ENCODE assay signal across 10 mouse cellular contexts in genomic region chr5:150137772-150138451, GRCm38 (mm10). TPM values are rescaled to one million over a fixed set of nuclear protein-coding genes. Genes with fewer than 3 reads are reported as not detected.
DNase-seq lines count a peak whose midpoint lies in the region; ATAC-seq and TF ChIP-seq lines count a peak whose summit lies in the region.
"Had no signal": no experiment of that assay in that cellular context is flagged by ENCODE, and none has a peak within 500 bp of the region (broad histone marks: within the 10 kb centered on the region; RNA-seq: fewer than 3 reads in every experiment).

No protein-coding gene starts in this region.

- no peaks in the 10 kb centered on the region for H3K79me2 ChIP-seq in MEL (ENCODE audit: control insufficient read depth, insufficient read depth, low read length, poor library complexity)

- TF ChIP-seq CTCF in lung, embryonic 14.5 days (IDR thresholded peaks at IDR 0.05; ENCODE audit: low read depth), result peak; percentile 35; the same call in 1 of the 2 replicates
- TF ChIP-seq CTCF in MEL (IDR thresholded peaks at IDR 0.05 in 2 of 3, conservative IDR thresholded peaks at IDR 0.05 in 1 of 3; ENCODE audit: control insufficient read depth in 1 of 3, insufficient read depth in 1 of 3, low read depth in 2 of 3, low read length in 3 of 3, poor library complexity in 1 of 3, severe bottlenecking in 1 of 3), result peak; percentile 53 to 69 (median 56)
- peak; percentile 51 for TF ChIP-seq CTCF in liver, postnatal 0 days (IDR thresholded peaks at IDR 0.05; ENCODE audit: low read depth)

- H3K9me3 ChIP-seq in lung, embryonic 14.5 days (ENCODE audit: low read depth, low read length), result no peaks in the 10 kb centered on the region
- H3K9me3 ChIP-seq in MEL (replicated peaks; ENCODE audit: insufficient read depth, low read length), result no peaks in the 10 kb centered on the region
- no peaks in the 10 kb centered on the region for H3K9me3 ChIP-seq in liver, postnatal 0 days (ENCODE audit: low read length)
- H3K9me3 ChIP-seq: heart, embryonic 13.5 days; limb, embryonic 15.5 days had no signal

- no peak overlapping the region for H3K27ac ChIP-seq in lung, embryonic 14.5 days (ENCODE audit: low read depth)
- no peak overlapping the region for H3K27ac ChIP-seq in MEL (ENCODE audit: control insufficient read depth, low read depth, low read length)
- no peak overlapping the region for H3K27ac ChIP-seq in liver, postnatal 0 days (ENCODE audit: low read depth)
- H3K27ac ChIP-seq: heart, embryonic 13.5 days; limb, embryonic 15.5 days had no signal

- ATAC-seq in lung, embryonic 14.5 days (ENCODE audit: insufficient read depth), result no peak
- ATAC-seq in liver, postnatal 0 days, result no peak

- no peak overlapping the region for H3K4me2 ChIP-seq in lung, embryonic 14.5 days
- no peak overlapping the region for H3K4me2 ChIP-seq in liver, postnatal 0 days (ENCODE audit: low read depth, low read length)
- H3K4me2 ChIP-seq: heart, embryonic 13.5 days; limb, embryonic 15.5 days had no signal

- H3K9ac ChIP-seq in lung, embryonic 14.5 days, result no peak overlapping the region
- no peak overlapping the region for H3K9ac ChIP-seq in MEL (ENCODE audit: control insufficient read depth, low read depth, low read length, poor library complexity, severe bottlenecking)
- no peak overlapping the region for H3K9ac ChIP-seq in liver, postnatal 0 days (replicated peaks)
- H3K9ac ChIP-seq: heart, embryonic 13.5 days; limb, embryonic 15.5 days had no signal

- peak; percentile 40 for DNase-seq in embryo, embryonic 10.5 days (ENCODE audit: low spot score)
- no peak for DNase-seq in embryo, embryonic 11 days
- DNase-seq in lung, embryonic 14.5 days, result peak; percentile 29
- DNase-seq in lung, postnatal 10 days, result no peak
- peak; percentile 65 for DNase-seq in MEL (ENCODE audit: low read depth, low spot score)
- peak; percentile 47 for DNase-seq in liver, postnatal 0 days
- DNase-seq in cerebellum, postnatal 36 days, result no peak
- no peak for DNase-seq in heart, postnatal 14 days

- WGBS in lung, embryonic 14.5 days, result 85% methylated on average over 9 of the region's 9 CpGs
- 75% methylated on average over 9 of the region's 9 CpGs for WGBS in liver, postnatal 0 days (ENCODE audit: insufficient replicate concordance)

- no peak overlapping the region for H3K4me3 ChIP-seq in lung, embryonic 14.5 days (ENCODE audit: low read depth, low read length)
- no peak overlapping the region for H3K4me3 ChIP-seq in MEL (ENCODE audit: control insufficient read depth in 1 of 2, insufficient read depth in 1 of 2, low read depth in 2 of 2, low read length in 2 of 2)
- no peak overlapping the region for H3K4me3 ChIP-seq in liver, postnatal 0 days (ENCODE audit: low read depth, low read length)
- H3K4me3 ChIP-seq: heart, embryonic 13.5 days; limb, embryonic 15.5 days had no signal

- no peaks in the 10 kb centered on the region for H3K36me3 ChIP-seq in lung, embryonic 14.5 days (ENCODE audit: insufficient read depth)
- H3K36me3 ChIP-seq in MEL (ENCODE audit: control insufficient read depth in 1 of 2, insufficient read depth in 2 of 2, low read length in 2 of 2), result peaks cover 0 to 19% of the 10 kb centered on the region in 2 experiments; a peak in 2 of 4 replicates
- no peaks in the 10 kb centered on the region for H3K36me3 ChIP-seq in liver, postnatal 0 days (replicated peaks; ENCODE audit: insufficient read depth, low read length)
- H3K36me3 ChIP-seq: heart, embryonic 13.5 days; limb, embryonic 15.5 days had no signal

- intact Hi-C loops in heart, postnatal 14 days (cut with DNase I), result no loop called here

- TF ChIP-seq EP300 in MEL (IDR thresholded peaks at IDR 0.05; ENCODE audit: low read depth in 1 of 2, low read length in 2 of 2), result no peak
- TF ChIP-seq EP300 in liver, postnatal 0 days (IDR thresholded peaks at IDR 0.05; ENCODE audit: low read depth), result no peak

- TF ChIP-seq RAD21 in MEL (IDR thresholded peaks at IDR 0.05; ENCODE audit: low read depth, low read length), result no peak

- no peaks in the 10 kb centered on the region for H3K4me1 ChIP-seq in lung, embryonic 14.5 days (ENCODE audit: insufficient read depth)
- peaks cover 0 to 25% of the 10 kb centered on the region in 2 experiments; a peak in 3 of 4 replicates for H3K4me1 ChIP-seq in MEL (ENCODE audit: control insufficient read depth in 1 of 2, insufficient read depth in 2 of 2, low read length in 2 of 2)
- peaks cover 8% of the 10 kb centered on the region; the same call in 1 of the 2 replicates for H3K4me1 ChIP-seq in liver, postnatal 0 days (ENCODE audit: insufficient read depth)
- H3K4me1 ChIP-seq: heart, embryonic 13.5 days; limb, embryonic 15.5 days had no signal

- TF ChIP-seq POLR2A in MEL (IDR thresholded peaks at IDR 0.05; ENCODE audit: control insufficient read depth in 1 of 2, insufficient read depth in 1 of 2, low read depth in 1 of 2, low read length in 2 of 2, poor library complexity in 1 of 2), result no peak

- H3K27me3 ChIP-seq in lung, embryonic 14.5 days (ENCODE audit: insufficient read depth, low read length), result no peaks in the 10 kb centered on the region
- H3K27me3 ChIP-seq in MEL (ENCODE audit: control insufficient read depth in 1 of 2, insufficient read depth in 2 of 2, low read length in 2 of 2), result no peaks in the 10 kb centered on the region
- H3K27me3 ChIP-seq in liver, postnatal 0 days (ENCODE audit: insufficient read depth, low read length), result no peaks in the 10 kb centered on the region
- H3K27me3 ChIP-seq: heart, embryonic 13.5 days; limb, embryonic 15.5 days had no signal

TF ChIP-seq in MEL, 35 proteins besides CTCF, POLR2A, EP300 and RAD21:
- TF ChIP-seq GATA1 (IDR thresholded peaks at IDR 0.05; ENCODE audit: low read depth, low read length) (no peak), NELFE (IDR thresholded peaks at IDR 0.05; ENCODE audit: low read depth, low read length) (no peak), SMC3 (IDR thresholded peaks at IDR 0.05; ENCODE audit: low read depth, low read length) (0 out of 2 replicates have a peak, but pooled peaks have one; percentile 11)

RNA-seq across cellular contexts. Expression of gene Fry, which starts 19.5 kb away (rescaled TPM):
- 5.5 and 5.7 TPM in 2 replicates for polyA plus RNA-seq in lung, embryonic 14.5 days (2014; fragmentation: Nextera tagmentation; extraction: Ambion mirVana)
- total RNA-seq in MEL (2012; rRNA removed), result 2.3 TPM in 2 replicates
- polyA plus RNA-seq in MEL (2012; ENCODE audit: insufficient read depth in 1 of 2, insufficient read length in 2 of 2, low read depth in 1 of 2, low replicate concordance in 2 of 2, missing spikeins in 1 of 2), result 1 to 10 TPM in 1 of 2 experiments, not detected in 1; 1.9 TPM
- polyA plus RNA-seq in liver, postnatal 0 days (2015; fragmentation: Nextera tagmentation; extraction: Ambion mirVana), result 2.0 and 3.2 TPM in 2 replicates
- total RNA-seq in heart, postnatal 14 days (2021), result 100 to 1,000 TPM; 150 to 174 TPM

Comparison
In these comparisons a context has a peak if more than half of its experiments do, and no peak if none do; other contexts are left out.
1. DNase-seq: peak in embryo, embryonic 10.5 days (single experiment), lung, embryonic 14.5 days (single experiment), MEL (single experiment) and liver, postnatal 0 days (single experiment); none in embryo, embryonic 11 days (single experiment), lung, postnatal 10 days (single experiment), cerebellum, postnatal 36 days (0 of 2) and heart, postnatal 14 days (0 of 2).
2. Peak in every context shown above with its lines, with median percentiles within 50 percentile points of each other: CTCF ChIP-seq.